Mouse (Mus musculus) liver, embryonic 14.5 days (tissue): ENCODE data around the gene Cacnb2.

Experiments
- CTCF ChIP-seq: IDR thresholded peaks from 2 replicates; pipeline ENCODE4 v1.5.1; 2016; ENCODE audit warnings: antibody characterized with exemption, low read depth, control low read depth
- EP300 ChIP-seq: IDR thresholded peaks from 2 replicates; pipeline ENCODE4 v1.6.1; 2016; ENCODE audit warnings: antibody characterized with exemption, low read depth

DNA sequence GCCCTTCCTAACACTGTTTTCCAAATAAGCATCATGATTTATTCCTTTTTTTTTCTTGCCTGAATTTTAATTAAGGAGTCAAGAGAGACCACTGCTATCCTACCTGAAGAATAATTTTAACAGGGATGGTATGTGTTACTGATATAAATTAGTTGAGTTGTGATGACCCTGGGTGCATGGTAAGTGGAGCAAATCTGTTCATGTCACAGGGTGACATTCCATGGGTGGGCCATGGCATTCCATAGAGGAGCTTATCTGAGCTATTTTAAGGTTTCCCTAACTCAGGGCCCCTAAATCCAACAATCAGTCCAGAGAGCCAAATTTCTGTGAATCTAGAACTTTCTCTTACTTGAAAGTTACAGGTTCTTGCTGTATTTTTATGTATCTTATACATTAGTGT, 31.6 kb upstream of the Cacnb2 start:
- TF ChIP-seq CTCF (no peak), EP300 (no peak)
